Mouse (Mus musculus) kidney, postnatal 0 days (tissue): ENCODE measurements around the gene Sept9. TPM values are rescaled to one million over a fixed set of nuclear protein-coding genes. Genes with fewer than 3 reads are reported as not detected.

Experiments used
- ATAC-seq: fragments of 200-750 bp; cut with Nextera tagmentation; replicated peaks from 2 replicates; pipeline ENCODE4 v1.8.0; 2017; ENCODE audit warnings: low read depth, moderate number of reproducible peaks, moderate TSS enrichment, moderate library complexity; ENCODE audit not compliant: low FRiP score
- DNase-seq: peaks from one replicate; pipeline ENCODE4 v3.0.0-alpha.2; 2016; ENCODE audit warnings: low spot score
- H3K27ac ChIP-seq: fragments of 300-500 bp; sonication (generic); 2 replicates; pipeline ENCODE4 v1.5.1; 2014; ENCODE audit warnings: mild to moderate bottlenecking
- H3K27me3 ChIP-seq: fragments of 300-500 bp; sonication (generic); 2 replicates; pipeline ENCODE4 v1.6.1; 2014; ENCODE audit warnings: low read length, mixed read lengths; ENCODE audit not compliant: insufficient read depth
- H3K36me3 ChIP-seq: fragments of 300-500 bp; sonication (generic); 2 replicates; pipeline ENCODE4 v1.6.1; 2014; ENCODE audit warnings: low read length, mixed read lengths; ENCODE audit not compliant: insufficient read depth
- H3K4me1 ChIP-seq: fragments of 300-500 bp; sonication (generic); replicated peaks from 2 replicates; pipeline ENCODE4 v1.6.1; 2014; ENCODE audit warnings: antibody characterized with exemption, low read length, mixed read lengths; ENCODE audit not compliant: insufficient read depth
- H3K4me2 ChIP-seq: fragments of 300-500 bp; sonication (generic); 2 replicates; pipeline ENCODE4 v1.6.1; 2014; ENCODE audit warnings: mild to moderate bottlenecking, low read length, moderate library complexity, mixed read lengths
- H3K4me3 ChIP-seq: fragments of 300-500 bp; sonication (generic); replicated peaks from 2 replicates; pipeline ENCODE4 v1.5.1; 2014; ENCODE audit warnings: low read depth, low read length
- H3K9ac ChIP-seq: fragments of 300-500 bp; sonication (generic); 2 replicates; pipeline ENCODE4 v1.6.1; 2014; ENCODE audit warnings: low read depth, low read length
- H3K9me3 ChIP-seq: fragments of 300-500 bp; sonication (generic); replicated peaks from 2 replicates; pipeline ENCODE4 v1.6.1; 2016; ENCODE audit warnings: low read length, inconsistent platforms, mixed read lengths
- CTCF ChIP-seq: IDR thresholded peaks from 2 replicates; pipeline ENCODE4 v1.5.1; 2016; ENCODE audit warnings: antibody characterized with exemption, low read depth, mild to moderate bottlenecking, moderate library complexity
- WGBS: fragments of 180-500 bp; shearing (Covaris S2); extraction: QIAGEN DNeasy Blood & Tissue Kit; methylation state at CpG from one replicate; pipeline ENCODE4 v1.1.7; 2014; 5-methylcytosine and 5-hydroxymethylcytosine counted together
- polyA plus RNA-seq: library from polyadenylated mRNA; unstranded; fragments of >200 nt; fragmentation: Nextera tagmentation; extraction: Ambion mirVana; gene quantifications from 2 replicates; pipeline ENCODE4 v1.2.1, GENCODE M21; 2015

The Sept9 gene
- polyA plus RNA-seq, 1 experiment from 2014 or later: 71.2 TPM

DNA sequence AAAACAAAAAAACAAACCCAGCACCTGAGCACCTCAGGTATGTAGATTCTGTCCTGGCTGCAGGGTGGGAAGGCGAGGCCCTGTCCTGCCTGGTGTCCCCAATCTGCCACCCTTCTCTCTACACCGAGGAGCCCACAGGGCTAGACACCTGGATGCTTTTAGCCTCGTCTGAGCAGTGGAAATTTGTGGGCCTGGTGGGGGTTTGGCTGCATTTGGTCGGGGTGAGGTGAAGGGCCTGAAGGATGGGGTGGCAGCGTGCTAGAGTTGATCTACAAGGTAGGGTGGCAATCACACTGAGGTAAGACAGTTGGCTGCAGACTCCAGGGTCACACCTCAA, 125.6 kb downstream of the Sept9 start:
- peaks cover 20% of the 10 kb centered on the region for H3K4me1 ChIP-seq

DNA sequence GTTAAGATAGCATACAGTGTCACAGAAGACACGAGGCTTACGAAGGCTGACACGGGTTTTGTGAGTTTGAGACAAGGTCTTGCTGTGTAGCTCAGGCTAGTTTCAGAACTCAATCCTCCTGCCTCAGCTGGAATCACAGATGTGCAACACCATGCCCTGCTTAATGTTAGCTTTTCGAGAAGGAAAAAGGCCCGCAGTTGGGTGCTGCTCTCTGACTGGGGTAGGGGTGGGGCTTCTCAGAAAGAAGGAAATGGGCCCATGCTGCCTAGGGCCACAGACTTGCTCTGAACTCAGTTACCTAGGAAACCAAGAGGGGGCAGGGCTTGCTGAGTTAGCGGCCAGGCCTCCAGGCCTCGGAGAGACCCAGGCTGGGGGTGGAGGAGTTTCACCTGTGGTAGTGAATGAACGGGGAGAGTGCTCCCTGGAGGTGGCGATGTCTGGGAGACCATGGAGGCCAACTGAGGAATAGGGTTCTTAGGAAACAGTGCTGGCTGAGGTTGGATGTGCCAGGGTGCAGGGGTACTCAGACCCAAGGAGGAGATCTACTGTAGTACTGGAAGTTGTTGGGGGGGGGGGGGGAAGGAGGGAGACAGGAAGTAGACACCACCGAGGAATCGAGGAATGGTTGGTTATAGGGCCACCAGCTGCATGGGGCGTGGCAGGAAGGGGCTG, 126.1 kb downstream of the Sept9 start:
- Histone ChIP-seq H3K27ac (no peak overlapping the region), H3K9me3 (no peaks in the 10 kb centered on the region), H3K9ac (no peak overlapping the region), H3K27me3 (no peaks in the 10 kb centered on the region), H3K4me2 (no peak overlapping the region), H3K36me3 (no peaks in the 10 kb centered on the region), H3K4me1 (peaks cover 20% of the 10 kb centered on the region), H3K4me3 (no peak overlapping the region)
- no peak for DNase-seq
- WGBS: 41% methylated on average over 12 of the region's 12 CpGs
- TF ChIP-seq CTCF: no peak
- ATAC-seq: no peak

More for the DNA sequence above, 125.6 kb downstream of the Sept9 start:
- Histone ChIP-seq H3K4me2 (no peak overlapping the region), H3K9ac (no peak overlapping the region), H3K36me3 (no peaks in the 10 kb centered on the region), H3K27ac (no peak overlapping the region), H3K27me3 (no peaks in the 10 kb centered on the region), H3K9me3 (no peaks in the 10 kb centered on the region), H3K4me3 (no peak overlapping the region)
- 77% methylated on average over 5 of the region's 5 CpGs for WGBS
- ATAC-seq (no peak), DNase-seq (no peak)
- no peak for TF ChIP-seq CTCF

DNA sequence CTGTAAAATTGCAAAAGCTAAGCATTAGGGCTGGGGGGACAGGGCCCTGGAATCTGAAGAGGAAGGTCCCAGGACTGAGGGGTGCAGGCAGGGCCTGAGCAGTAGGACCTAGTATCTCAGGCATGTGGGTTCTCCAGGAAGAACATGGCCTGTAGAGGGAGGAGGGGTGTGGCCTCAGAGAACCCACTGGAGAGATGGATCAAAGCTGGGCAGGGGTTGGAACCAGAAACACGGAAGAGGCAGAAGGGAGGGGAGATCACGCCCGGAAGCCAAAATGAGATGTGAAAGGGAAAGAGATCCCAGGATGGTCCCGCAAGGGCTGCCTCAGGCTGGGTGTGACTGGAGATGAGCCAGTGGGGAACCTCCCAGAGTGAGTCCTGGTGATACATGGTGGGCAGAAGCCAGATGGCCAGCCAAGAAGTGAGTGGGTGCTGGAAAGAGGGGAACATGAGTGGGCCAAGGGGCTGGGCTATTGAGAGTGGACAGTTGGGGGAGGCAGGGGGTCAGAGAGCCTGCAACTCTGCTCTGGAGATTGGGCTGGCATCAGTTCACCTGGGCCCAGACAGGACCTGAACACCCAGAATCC, 126.8 kb downstream of the Sept9 start:
- WGBS: 67% methylated on average over 4 of the region's 4 CpGs
- peak; percentile 29 for DNase-seq
- H3K4me1 ChIP-seq: peaks cover 25% of the 10 kb centered on the region

DNA sequence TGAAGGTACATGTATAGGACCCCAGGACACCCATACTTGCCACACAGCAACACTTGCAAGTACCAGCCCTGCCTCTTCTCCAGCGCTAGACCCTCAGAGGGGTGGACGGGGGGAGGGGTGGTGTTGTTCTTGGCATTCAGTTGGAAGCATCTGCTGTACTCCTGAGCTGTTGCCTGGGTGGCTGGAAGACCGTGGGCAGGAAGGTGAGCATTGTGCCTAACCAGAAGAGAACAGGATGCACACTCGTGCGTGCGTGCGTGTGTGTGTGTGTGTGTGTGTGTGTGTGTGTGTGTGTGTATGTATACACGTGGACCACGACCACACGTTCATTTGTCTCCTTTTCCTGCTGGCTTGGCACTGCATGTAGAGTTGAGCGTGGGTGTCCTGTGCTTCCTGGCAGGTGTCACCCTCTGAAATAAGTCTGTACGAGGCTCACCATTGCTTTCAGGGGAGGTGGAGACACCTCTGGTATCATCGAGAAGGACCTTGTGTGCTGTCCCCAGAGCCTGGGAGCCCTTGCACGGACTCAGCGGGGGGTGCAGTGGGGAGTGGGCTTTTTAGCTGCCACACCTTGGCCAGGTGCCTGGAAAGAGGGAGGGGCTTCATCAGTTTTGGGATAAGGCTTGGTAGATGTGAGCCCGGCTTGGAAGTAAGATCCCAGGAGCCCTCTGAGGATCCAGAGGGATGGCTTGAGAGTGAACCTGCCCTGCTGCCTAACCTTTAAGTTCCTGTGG, 127.6 kb downstream of the Sept9 start:
- H3K9me3 ChIP-seq: no peaks in the 10 kb centered on the region
- DNase-seq: no peak
- no peak for ATAC-seq
- H3K9ac ChIP-seq: 0 out of 2 replicates have a peak overlapping the region, but pooled peaks have one; percentile 13
- peaks cover 32% of the 10 kb centered on the region for H3K4me1 ChIP-seq
- no peak overlapping the region for H3K4me2 ChIP-seq
- H3K27ac ChIP-seq: no peak overlapping the region
- no peaks in the 10 kb centered on the region for H3K36me3 ChIP-seq
- TF ChIP-seq CTCF: no peak
- H3K27me3 ChIP-seq: no peaks in the 10 kb centered on the region
- no peak overlapping the region for H3K4me3 ChIP-seq
- 55% methylated on average over 16 of the region's 16 CpGs for WGBS

More for the DNA sequence above, 126.8 kb downstream of the Sept9 start:
- Histone ChIP-seq H3K4me3 (no peak overlapping the region), H3K27me3 (no peaks in the 10 kb centered on the region), H3K9ac (no peak overlapping the region), H3K36me3 (no peaks in the 10 kb centered on the region), H3K9me3 (no peaks in the 10 kb centered on the region), H3K4me2 (no peak overlapping the region), H3K27ac (no peak overlapping the region)
- TF ChIP-seq CTCF: peak; percentile 30; the same call in 1 of the 2 replicates
- no peak for ATAC-seq

DNA sequence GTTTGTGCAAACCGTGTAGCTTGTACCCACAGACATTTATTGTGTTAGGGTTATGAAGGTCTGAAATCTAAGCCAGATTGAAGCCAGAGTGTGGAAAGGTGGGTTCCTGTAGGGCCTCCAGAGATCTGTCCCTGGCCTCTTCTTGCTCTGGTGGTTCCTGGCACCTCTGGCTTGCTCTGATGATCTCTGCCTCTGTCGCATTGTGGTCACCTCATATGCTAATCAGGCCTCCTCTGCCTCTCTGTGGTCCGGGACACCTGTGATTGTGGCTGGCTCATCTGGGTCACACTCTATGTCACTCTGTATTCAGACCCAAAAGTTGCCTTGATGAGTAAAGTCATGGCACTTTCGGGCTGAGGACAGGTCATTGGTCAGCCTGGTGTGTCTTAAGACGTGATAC, 128.2 kb downstream of the Sept9 start:
- Histone ChIP-seq H3K4me3 (no peak overlapping the region), H3K4me1 (peaks cover 38% of the 10 kb centered on the region), H3K27ac (no peak overlapping the region), H3K4me2 (no peak overlapping the region), H3K27me3 (no peaks in the 10 kb centered on the region), H3K9ac (no peak overlapping the region), H3K36me3 (no peaks in the 10 kb centered on the region), H3K9me3 (no peaks in the 10 kb centered on the region)
- ATAC-seq (no peak), DNase-seq (no peak)
- TF ChIP-seq CTCF: no peak
- WGBS: 71% methylated on average over 5 of the region's 5 CpGs

DNA sequence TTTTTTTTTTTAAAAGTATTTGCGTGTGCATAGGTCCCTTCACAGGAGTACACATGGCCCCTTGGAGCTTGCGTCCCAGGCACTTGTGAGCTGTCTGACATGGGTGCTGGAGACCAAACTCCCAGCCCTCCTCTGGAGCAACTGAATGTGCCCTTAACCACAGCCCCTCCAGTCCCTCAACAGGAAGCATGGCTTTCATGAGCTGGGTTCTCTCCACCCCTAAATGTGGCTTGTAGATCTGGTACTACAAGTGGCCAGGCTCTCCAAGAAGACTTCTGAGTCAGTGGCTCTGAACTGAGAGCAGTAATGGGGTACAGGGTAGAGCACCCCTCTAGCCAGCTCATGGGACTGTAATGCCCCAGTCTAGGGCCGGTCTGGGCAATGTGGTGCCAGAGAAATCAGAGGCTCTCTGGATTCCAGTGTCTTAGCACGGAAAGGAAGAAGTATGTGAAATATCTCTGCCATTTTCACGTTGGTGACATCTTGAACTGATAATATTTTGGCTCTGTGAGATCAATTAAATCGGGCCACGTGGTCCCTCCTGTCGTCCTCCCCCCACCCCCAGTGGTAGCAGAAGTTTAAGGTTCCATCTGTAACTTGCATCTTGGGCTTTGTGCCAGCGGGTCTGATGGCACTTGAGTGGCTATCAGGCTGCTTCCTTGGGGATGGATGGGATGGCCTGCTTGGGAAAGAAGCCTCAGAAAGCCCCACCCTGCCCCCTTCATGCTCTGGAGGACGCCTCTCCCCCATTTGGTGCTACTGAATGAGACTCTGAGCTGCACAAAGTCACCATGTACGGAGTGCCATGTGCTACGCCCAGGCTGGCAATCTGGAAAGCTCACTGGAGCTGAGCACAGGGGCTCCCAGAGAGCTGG, 130.9 kb downstream of the Sept9 start:
- no peaks in the 10 kb centered on the region for H3K36me3 ChIP-seq
- no peaks in the 10 kb centered on the region for H3K9me3 ChIP-seq
- peak overlapping the region; percentile 66; the same call in 1 of the 2 replicates for H3K27ac ChIP-seq
- 55% methylated on average over 12 of the region's 12 CpGs for WGBS
- peaks cover 50% of the 10 kb centered on the region for H3K4me1 ChIP-seq
- H3K4me2 ChIP-seq: no peak overlapping the region
- DNase-seq (no peak), ATAC-seq (no peak)
- no peak overlapping the region for H3K4me3 ChIP-seq
- no peak overlapping the region for H3K9ac ChIP-seq
- no peak for TF ChIP-seq CTCF
- H3K27me3 ChIP-seq: no peaks in the 10 kb centered on the region
